Mouse (Mus musculus) liver, postnatal 0 days (tissue): ENCODE measurements around the gene Nwd2.

Experiments
- CTCF ChIP-seq: sonication (generic); IDR thresholded peaks from 2 replicates; pipeline ENCODE4 v1.5.1; 2016; ENCODE audit warnings: antibody characterized with exemption, low read depth
- EP300 ChIP-seq: IDR thresholded peaks from 2 replicates; pipeline ENCODE4 v1.6.1; 2016; ENCODE audit warnings: antibody characterized with exemption, low read depth, mild to moderate bottlenecking

- TF ChIP-seq EP300 (no peak), CTCF (no peak)
Observed at GRCm38 (mm10) chr5:63624123-63624522, 24.8 kb upstream of the Nwd2 start.
